ENCODE assay signal across 34 mouse cellular contexts in the genomic region with DNA sequence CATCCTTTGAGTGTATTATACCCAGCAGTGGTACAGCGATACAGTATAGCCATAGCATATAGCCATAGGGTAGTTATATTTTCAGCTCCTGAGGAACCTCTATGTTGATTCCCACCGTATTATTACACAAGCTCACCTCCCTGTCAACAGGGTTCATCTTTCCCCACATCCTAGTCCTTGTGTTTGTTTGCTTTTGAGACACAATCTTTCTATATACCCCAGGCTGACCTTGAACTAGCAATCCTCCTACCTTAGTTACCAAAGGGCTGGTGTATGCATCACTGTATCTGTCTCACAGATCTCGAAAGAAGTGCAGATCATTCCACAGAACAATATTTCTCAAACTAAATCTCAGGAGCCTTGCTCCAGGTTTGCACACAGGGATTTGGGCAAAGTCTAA.
"Had no signal": no experiment of that assay in that cellular context is flagged by ENCODE, and none has a peak within 500 bp of the region (broad histone marks: within the 10 kb centered on the region; RNA-seq: fewer than 3 reads in every experiment).

No protein-coding gene starts in this region.

- H3K4me3 ChIP-seq: heart, embryonic 10.5 days; heart, embryonic 12.5 days; heart, embryonic 13.5 days; heart, embryonic 15.5 days; hindbrain, embryonic 10.5 days; hindbrain, embryonic 12.5 days; hindbrain, embryonic 13.5 days; hindbrain, embryonic 15.5 days; intestine, embryonic 15.5 days; kidney, embryonic 15.5 days; layer of hippocampus, adult 2 months had no signal

- H3K9ac ChIP-seq: heart, embryonic 12.5 days; heart, embryonic 13.5 days; heart, embryonic 15.5 days; hindbrain, embryonic 12.5 days; hindbrain, embryonic 13.5 days; hindbrain, embryonic 14.5 days; hindbrain, embryonic 15.5 days; intestine, embryonic 15.5 days; kidney, embryonic 15.5 days had no signal

- ATAC-seq: hindbrain, embryonic 16.5 days; hindbrain, postnatal 0 days; inflammation-experienced regulatory T-cells, adult 6 months; intestine, embryonic 15.5 days; intestine, embryonic 16.5 days; intestine, postnatal 0 days had no signal

- H3K9me3 ChIP-seq: heart, embryonic 10.5 days; heart, embryonic 12.5 days; heart, embryonic 13.5 days; heart, embryonic 15.5 days; hindbrain, embryonic 10.5 days; hindbrain, embryonic 12.5 days; hindbrain, embryonic 13.5 days; hindbrain, embryonic 15.5 days; intestine, embryonic 15.5 days; kidney, embryonic 15.5 days had no signal

- DNase-seq: heart, postnatal 10 days; heart, postnatal 36 days; heart, postnatal 4 days; kidney, adult 11 months; kidney, adult 18-20 months; kidney, adult 2 months; kidney, adult 8-10 months; kidney, adult 9 months; kidney, postnatal 10 days; kidney, postnatal 14 days; kidney, postnatal 25 days; kidney, postnatal 36 days; kidney, postnatal 4 days; layer of hippocampus, adult 9-11 months; layer of hippocampus, postnatal 36 days had no signal

- H3K4me2 ChIP-seq: heart, embryonic 11.5 days; heart, embryonic 12.5 days; heart, embryonic 13.5 days; heart, embryonic 15.5 days; hindbrain, embryonic 12.5 days; hindbrain, embryonic 13.5 days; hindbrain, embryonic 14.5 days; hindbrain, embryonic 15.5 days; intestine, embryonic 15.5 days; kidney, embryonic 15.5 days had no signal

- H3K36me3 ChIP-seq: hindbrain, embryonic 12.5 days; hindbrain, embryonic 15.5 days; intestine, embryonic 15.5 days had no signal

- H3K27me3 ChIP-seq: heart, embryonic 12.5 days; heart, embryonic 13.5 days; heart, embryonic 15.5 days; hindbrain, embryonic 12.5 days; hindbrain, embryonic 13.5 days; hindbrain, embryonic 15.5 days; intestine, embryonic 15.5 days; kidney, embryonic 15.5 days had no signal

- H3K27ac ChIP-seq: heart, embryonic 10.5 days; heart, embryonic 13.5 days; heart, embryonic 15.5 days; hindbrain, embryonic 10.5 days; hindbrain, embryonic 12.5 days; hindbrain, embryonic 13.5 days; hindbrain, embryonic 14.5 days; hindbrain, embryonic 15.5 days; hindbrain, postnatal 0 days; intestine, embryonic 15.5 days; kidney, embryonic 15.5 days; kidney, postnatal 0 days; layer of hippocampus, adult 2 months had no signal
